Mouse (Mus musculus) MEL (cell line): ENCODE data around the gene Baz2a.

Experiments
- BHLHE40 ChIP-seq: IDR thresholded peaks from 2 replicates; pipeline ENCODE4 v1.6.1; 2012; ENCODE audit warnings: low read depth, mild to moderate bottlenecking, inconsistent platforms, low read length, improper control_type of control experiment, borderline replicate concordance
- CTCF ChIP-seq, 3 experiments: IDR thresholded peaks in 2 of 3; conservative IDR thresholded peaks in 1 of 3; 2 replicates each; pipeline ENCODE4 v1.5.1; 2011 to 2012; ENCODE audit warnings: low read length in 3 of 3, low read depth in 2 of 3, mild to moderate bottlenecking in 2 of 3, improper control_type of control experiment in 1 of 3, inconsistent platforms in 1 of 3, mixed read lengths in 1 of 3, moderate library complexity in 1 of 3; ENCODE audit not compliant: control insufficient read depth in 1 of 3, insufficient read depth in 1 of 3, poor library complexity in 1 of 3, severe bottlenecking in 1 of 3
- EP300 ChIP-seq, 2 experiments: IDR thresholded peaks; 2 replicates each; pipeline ENCODE4 v1.6.1; 2011; ENCODE audit warnings: improper control_type of control experiment in 2 of 2, low read length in 2 of 2, low read depth in 1 of 2, mild to moderate bottlenecking in 1 of 2
- GATA1 ChIP-seq: IDR thresholded peaks from 2 replicates; pipeline ENCODE4 v1.6.1; 2011; ENCODE audit warnings: low read depth, low read length, improper control_type of control experiment
- JUND ChIP-seq: IDR thresholded peaks from 2 replicates; pipeline ENCODE4 v1.6.1; 2011; ENCODE audit warnings: low read depth, mild to moderate bottlenecking, improper control_type of control experiment, low read length
- MAFK ChIP-seq: IDR thresholded peaks from 2 replicates; pipeline ENCODE4 v1.6.1; 2011; ENCODE audit warnings: low read depth, mild to moderate bottlenecking, low read length, improper control_type of control experiment, borderline replicate concordance
- MAX ChIP-seq: IDR thresholded peaks from 2 replicates; pipeline ENCODE4 v1.6.1; 2011; ENCODE audit warnings: low read length, improper control_type of control experiment
- MAZ ChIP-seq: IDR thresholded peaks from 2 replicates; pipeline ENCODE4 v1.6.1; 2012; ENCODE audit warnings: low read depth, mild to moderate bottlenecking, inconsistent platforms, low read length, improper control_type of control experiment
- POLR2A ChIP-seq, 2 experiments: IDR thresholded peaks; 2 replicates each; pipeline ENCODE4 v1.6.1; 2011 to 2012; ENCODE audit warnings: low read length in 2 of 2, mild to moderate bottlenecking in 2 of 2, control low read depth in 1 of 2, improper control_type of control experiment in 1 of 2, low read depth in 1 of 2, moderate library complexity in 1 of 2; ENCODE audit not compliant: control insufficient read depth in 1 of 2, insufficient read depth in 1 of 2, poor library complexity in 1 of 2
- POLR2AphosphoS2 ChIP-seq: IDR thresholded peaks from 2 replicates; pipeline ENCODE4 v1.6.1; 2011; ENCODE audit warnings: low read length, improper control_type of control experiment
- UBTF ChIP-seq: IDR thresholded peaks from 2 replicates; pipeline ENCODE4 v1.6.1; 2012; ENCODE audit warnings: low read depth, mild to moderate bottlenecking, inconsistent platforms, low read length, improper control_type of control experiment, moderate library complexity, borderline replicate concordance; ENCODE audit not compliant: insufficient read depth
- ZKSCAN1 ChIP-seq: IDR thresholded peaks from 2 replicates; pipeline ENCODE4 v1.6.1; 2012; ENCODE audit warnings: low read depth, mild to moderate bottlenecking, inconsistent platforms, low read length, improper control_type of control experiment, moderate library complexity
- ZMIZ1 ChIP-seq: IDR thresholded peaks from 2 replicates; pipeline ENCODE4 v1.6.1; 2012; ENCODE audit warnings: low read depth, mild to moderate bottlenecking, inconsistent platforms, low read length, improper control_type of control experiment, moderate library complexity
- ZNF384 ChIP-seq: IDR thresholded peaks from 2 replicates; pipeline ENCODE4 v1.6.1; 2012; ENCODE audit warnings: low read depth, mild to moderate bottlenecking, inconsistent platforms, low read length, improper control_type of control experiment

DNA sequence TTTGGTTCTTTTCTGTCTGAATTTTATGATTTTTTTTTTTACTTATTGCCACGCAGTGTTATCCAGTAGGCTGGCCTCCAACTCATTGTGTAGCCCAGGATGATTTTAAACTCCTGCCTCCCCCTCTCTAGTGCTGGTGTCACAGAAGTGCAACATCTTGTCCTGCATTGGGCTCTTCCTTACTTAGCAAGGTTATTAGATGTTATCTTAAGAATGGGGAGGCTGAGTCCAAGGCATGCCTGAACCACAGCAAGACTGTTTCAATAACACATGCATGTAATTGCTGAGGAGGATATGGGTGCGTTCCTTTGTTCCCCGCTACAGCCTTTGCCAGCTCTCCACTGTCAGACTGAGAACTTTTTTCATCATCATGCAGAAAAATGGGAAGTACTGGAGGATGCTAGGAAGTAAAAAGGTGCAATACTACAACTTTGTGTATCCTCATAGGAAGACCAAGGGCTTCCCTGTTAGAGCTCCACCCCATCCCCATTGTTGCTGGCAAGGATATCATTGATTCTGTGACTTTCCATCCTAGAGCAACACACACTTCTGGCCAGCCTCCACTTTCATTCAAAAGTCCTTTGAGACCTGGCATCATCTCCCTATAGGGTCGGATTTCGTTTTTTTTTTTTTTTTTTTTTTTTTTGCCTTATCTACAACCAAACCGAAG lies 9.4 kb upstream of the Baz2a start:
- no peak for TF ChIP-seq BHLHE40
- peak in 1 of 2 experiments; percentile 80; a peak in 3 of 4 replicates for TF ChIP-seq EP300 (IDR thresholded peaks at IDR 0.05; ENCODE audit: low read depth in 1 of 2, low read length in 2 of 2)
- TF ChIP-seq CTCF (IDR thresholded peaks at IDR 0.05 in 2 of 3, conservative IDR thresholded peaks at IDR 0.05 in 1 of 3; ENCODE audit: control insufficient read depth in 1 of 3, insufficient read depth in 1 of 3, low read depth in 2 of 3, low read length in 3 of 3, poor library complexity in 1 of 3, severe bottlenecking in 1 of 3) = no peak
- no peak for TF ChIP-seq MAZ
- no peak for TF ChIP-seq JUND
- TF ChIP-seq ZNF384 = peak; percentile 99
- TF ChIP-seq POLR2A (IDR thresholded peaks at IDR 0.05; ENCODE audit: control insufficient read depth in 1 of 2, insufficient read depth in 1 of 2, low read depth in 1 of 2, low read length in 2 of 2, poor library complexity in 1 of 2) = no peak
- TF ChIP-seq ZMIZ1 = no peak
- TF ChIP-seq MAX = no peak
- TF ChIP-seq ZKSCAN1 = peak; percentile 64; the same call in 1 of the 2 replicates
- peak; percentile 90 for TF ChIP-seq GATA1
- no peak for TF ChIP-seq MAFK
- 0 out of 2 replicates have a peak, but pooled peaks have one; percentile 13 for TF ChIP-seq POLR2AphosphoS2
- no peak for TF ChIP-seq UBTF
